Mouse (Mus musculus): ENCODE measurements around the gene Gm10638. TPM values are rescaled to one million over a fixed set of nuclear protein-coding genes. Genes with fewer than 3 reads are reported as not detected.

The Gm10638 gene
- total RNA-seq, 2 experiments from 2014 or later: 4.0 to 4.3 TPM

DNA sequence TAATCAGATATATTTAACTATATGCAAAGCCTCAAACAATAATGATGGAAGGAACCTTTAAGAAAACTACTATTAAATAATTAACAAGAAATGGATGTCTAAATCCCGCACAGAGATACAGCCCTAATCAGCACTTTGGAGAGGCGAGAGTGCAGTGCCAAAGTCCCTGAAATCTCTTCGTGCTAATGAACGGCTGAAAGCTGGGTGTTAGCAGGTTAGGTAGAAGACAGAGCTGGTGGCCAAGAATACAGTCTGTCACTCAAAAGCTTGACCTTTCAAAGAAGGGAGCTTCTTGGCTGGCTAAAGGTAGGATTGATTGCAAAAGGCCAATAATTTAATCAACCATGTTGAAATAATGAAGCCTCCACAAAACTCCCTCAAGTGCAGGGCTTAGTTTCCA lies 11.3 kb upstream of the Gm10638 start:
- DNase-seq (ENCODE audit: extremely low spot score in 1 of 2, low spot score in 2 of 2): no peak
- intact Hi-C loops (cut with DNase I): no loop called here

DNA sequence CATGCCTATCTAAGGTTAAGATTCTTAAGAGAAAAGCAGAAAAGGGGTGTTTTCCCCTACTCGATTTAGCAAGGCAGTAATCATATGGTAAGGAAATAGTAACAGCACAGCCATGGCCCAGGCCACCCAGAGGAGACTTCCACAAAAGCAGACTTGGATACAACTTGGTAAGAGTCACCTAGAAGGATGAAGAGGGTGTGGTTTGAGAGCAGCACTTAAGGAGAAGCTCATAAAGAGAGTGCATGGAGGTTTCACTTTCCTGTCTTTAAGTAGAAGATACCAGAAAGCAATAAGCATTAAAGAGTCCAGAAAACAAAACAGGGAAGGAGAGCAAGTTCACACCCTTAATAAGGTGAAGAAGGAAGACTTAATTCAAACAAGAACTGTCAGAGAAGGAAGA lies 10.5 kb upstream of the Gm10638 start:
- intact Hi-C loops (cut with DNase I): no loop called here
- DNase-seq (ENCODE audit: extremely low spot score in 1 of 2, low spot score in 2 of 2): no peak

DNA sequence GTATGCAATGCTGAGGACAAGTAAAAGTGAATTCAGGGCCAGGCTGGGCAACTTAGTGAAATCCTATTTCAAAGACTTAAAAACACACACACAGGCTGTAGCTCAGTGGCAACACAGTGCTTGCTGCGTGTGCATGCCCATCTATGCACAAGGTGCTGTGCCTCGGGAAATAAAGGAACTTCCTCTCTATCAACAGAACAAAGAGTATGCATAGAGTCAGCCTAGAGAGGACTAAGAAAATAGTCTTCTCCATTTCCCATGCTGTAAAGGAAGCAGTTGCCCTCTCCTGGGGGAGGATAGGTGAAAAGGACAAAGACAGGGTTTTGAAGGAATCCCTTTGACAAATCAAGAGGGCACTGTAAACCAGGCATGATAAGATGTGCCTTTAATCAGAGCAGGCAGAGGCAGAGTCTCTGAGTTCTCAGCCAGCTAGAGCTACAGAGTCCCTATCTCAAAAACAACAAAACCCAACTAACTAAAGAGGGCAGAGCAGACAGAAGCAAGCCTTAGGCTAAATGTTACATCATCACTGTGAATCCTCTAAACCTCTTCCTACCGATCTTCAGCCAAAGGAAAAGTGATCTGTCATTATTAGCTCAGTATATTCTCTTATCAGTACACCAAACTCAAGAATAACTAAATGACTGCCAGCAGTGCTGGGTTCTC lies 9.9 kb upstream of the Gm10638 start:
- DNase-seq (ENCODE audit: extremely low spot score in 1 of 2, low spot score in 2 of 2): no peak
- intact Hi-C loops (cut with DNase I): no loop called here

DNA sequence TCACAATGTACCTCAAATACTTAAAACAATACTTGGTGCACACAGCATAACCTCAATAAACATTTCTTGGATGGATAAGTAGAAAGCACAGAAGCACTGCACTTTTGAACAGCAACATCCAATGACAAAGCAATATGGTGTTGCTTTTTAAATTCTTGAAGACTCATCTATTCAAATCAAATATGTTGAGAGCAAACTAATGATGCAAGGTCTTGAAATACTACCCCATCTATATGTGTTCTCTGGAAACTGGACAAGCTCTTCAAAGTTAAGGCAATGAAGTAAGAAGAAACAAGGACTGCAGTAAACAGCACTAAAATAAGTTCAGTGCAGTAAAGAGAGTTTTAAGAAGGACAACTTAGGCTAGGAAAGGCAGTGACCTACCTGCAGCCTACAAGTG lies 4.6 kb upstream of the Gm10638 start:
- DNase-seq (ENCODE audit: extremely low spot score in 1 of 2, low spot score in 2 of 2): no peak
- intact Hi-C loops (cut with DNase I): loop anchor here (10.0 kb wide), 2 partner anchors 76 to 164 kb away; no protein-coding TSS in a partner anchor

DNA sequence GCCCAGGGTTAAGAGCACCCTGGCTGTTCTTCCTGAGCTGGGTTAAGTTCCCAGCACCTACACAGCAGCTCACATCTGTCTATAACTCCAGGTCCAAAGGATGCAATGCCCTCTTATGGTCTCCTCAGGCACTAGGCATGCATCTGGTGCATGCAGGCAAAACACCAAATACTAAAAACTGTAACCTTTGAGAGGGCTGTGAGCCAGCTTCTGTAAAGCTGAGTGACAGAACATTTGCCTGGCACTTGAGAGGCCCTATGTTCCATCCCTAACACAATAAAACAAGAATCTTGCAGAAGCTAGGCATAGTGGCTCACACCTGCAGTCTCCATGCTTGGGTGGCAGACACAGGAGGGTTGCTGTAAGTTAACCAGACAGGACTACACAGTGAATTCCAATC lies 3.9 kb upstream of the Gm10638 start:
- no peak for DNase-seq (ENCODE audit: extremely low spot score in 1 of 2, low spot score in 2 of 2)
- intact Hi-C loops (cut with DNase I): loop anchor here (10.0 kb wide), 2 partner anchors 77 to 163 kb away; no protein-coding TSS in a partner anchor

DNA sequence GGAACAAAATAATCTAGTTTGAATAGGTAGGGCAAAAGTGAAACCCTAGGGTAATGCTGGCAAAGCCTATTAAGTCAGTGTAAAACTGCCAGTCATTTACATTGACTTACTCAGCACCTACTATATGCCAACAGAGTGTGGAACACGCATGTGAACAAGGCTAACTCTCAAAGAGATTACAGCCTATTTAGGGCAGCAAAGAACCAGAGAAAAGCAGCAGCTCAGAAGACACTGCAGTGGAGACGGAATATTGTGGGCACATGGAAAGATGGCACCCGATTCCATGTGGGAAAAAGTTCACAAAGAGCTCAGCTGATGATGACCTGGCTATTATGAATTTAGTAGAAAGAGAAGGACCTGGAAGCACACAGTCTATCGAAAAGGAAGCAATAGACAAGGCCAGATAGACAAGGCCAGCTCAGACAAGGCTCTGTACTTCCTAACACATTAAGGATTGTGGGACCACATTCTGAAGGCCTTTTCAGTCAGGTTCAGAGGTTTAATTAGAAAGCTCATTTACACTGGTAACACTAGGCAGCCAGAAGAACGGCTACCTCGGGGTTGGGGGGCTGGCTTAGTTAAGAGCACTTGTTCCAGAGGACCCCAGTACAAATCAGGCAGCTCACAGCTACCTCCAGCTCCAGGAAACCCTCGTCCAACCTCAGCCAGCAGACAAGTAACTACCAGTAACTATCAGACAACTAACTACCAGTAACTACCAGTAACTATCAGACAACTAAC lies 2.7 kb upstream of the Gm10638 start:
- no peak for DNase-seq (ENCODE audit: extremely low spot score in 1 of 2, low spot score in 2 of 2)
- intact Hi-C loops (cut with DNase I): loop anchor here (10.0 kb wide), 2 partner anchors 78 to 162 kb away; no protein-coding TSS in a partner anchor

DNA sequence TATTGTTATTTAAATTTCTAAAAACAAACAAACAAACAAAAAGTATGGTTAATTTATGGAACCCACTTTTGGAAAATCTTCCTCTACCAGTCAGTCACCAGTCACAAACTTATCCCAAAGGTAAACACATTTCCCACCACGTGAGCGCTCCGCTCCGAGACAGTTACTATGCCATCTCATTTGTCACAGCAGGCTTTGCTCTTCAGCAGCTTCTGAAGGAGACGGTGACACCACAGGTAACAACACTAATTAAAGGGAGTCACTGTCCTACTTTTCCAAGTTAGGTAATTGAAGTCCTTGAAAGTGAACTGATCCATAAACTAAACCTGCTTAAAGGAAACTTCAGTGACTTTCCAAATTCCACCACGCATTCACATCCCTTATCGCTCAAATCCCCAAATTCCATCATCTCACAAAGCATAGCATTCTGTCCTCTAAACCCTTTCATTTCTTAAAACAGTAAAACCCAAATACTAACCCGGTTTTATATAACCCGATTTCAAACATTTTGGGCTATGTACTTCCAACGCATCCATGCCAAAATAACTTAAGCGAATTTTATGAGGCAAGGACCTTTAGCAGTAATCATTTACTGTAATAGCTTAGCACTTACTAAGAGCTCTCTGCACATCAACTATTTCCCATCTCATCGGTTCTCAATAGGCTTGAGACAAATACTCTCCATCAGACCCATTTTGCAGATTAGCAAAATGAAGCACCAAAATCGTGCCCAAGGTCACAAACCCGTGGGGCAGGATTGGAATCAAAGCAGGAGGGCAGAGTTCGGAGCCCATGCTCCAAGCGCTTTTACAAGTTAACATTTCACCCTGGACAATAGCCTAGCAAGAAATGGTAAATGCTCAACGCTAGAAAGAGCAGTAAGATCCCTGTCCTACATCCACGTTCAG lies 932 bp upstream of the Gm10638 start:
- no peak for DNase-seq (ENCODE audit: extremely low spot score in 1 of 2, low spot score in 2 of 2)
- intact Hi-C loops (cut with DNase I): loop anchor here (10.0 kb wide), 2 partner anchors 80 to 160 kb away; no protein-coding TSS in a partner anchor

- peak; percentile 86 to 96 for DNase-seq (ENCODE audit: extremely low spot score in 1 of 2, low spot score in 2 of 2)
- intact Hi-C loops (cut with DNase I): loop anchor here (10.0 kb wide), 2 partner anchors 81 to 159 kb away; no protein-coding TSS in a partner anchor
Observed at GRCm38 (mm10) chr8:86745935-86746441, 489 bp downstream of the Gm10638 start.

GRCm38 (mm10) chr8:86746511-86746910 lies 1.0 kb downstream of the Gm10638 start:
- intact Hi-C loops (cut with DNase I): loop anchor here (10.0 kb wide), 2 partner anchors 82 to 158 kb away; no protein-coding TSS in a partner anchor
- DNase-seq (ENCODE audit: extremely low spot score in 1 of 2, low spot score in 2 of 2): no peak

DNA sequence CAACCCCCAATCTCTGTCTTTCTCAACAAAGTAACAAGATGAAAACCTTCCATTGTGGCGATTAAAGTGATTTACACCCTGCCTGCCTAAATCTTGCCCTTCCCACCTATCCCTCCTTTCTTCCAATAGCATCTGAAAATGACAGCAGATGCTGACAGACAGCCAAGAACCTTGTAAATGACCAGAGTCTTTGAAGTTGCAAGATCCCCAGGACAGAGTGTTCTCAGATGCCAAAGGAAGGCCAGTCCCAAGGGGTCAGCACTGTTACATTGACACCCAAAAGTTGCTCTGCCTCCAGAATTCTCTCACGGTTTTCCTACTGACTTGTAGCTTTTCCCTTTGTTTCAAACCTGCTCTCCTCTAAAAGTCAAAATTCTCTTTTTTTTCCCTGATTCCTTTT lies 4.3 kb downstream of the Gm10638 start:
- intact Hi-C loops (cut with DNase I): loop anchor here (10.0 kb wide), 2 partner anchors 85 to 155 kb away; no protein-coding TSS in a partner anchor
- no peak for DNase-seq (ENCODE audit: extremely low spot score in 1 of 2, low spot score in 2 of 2)

GRCm38 (mm10) chr8:86756948-86757733 lies 11.6 kb downstream of the Gm10638 start:
- intact Hi-C loops (cut with DNase I): no loop called here
- peak; percentile 24 to 57 for DNase-seq (ENCODE audit: extremely low spot score in 1 of 2, low spot score in 2 of 2)

DNA sequence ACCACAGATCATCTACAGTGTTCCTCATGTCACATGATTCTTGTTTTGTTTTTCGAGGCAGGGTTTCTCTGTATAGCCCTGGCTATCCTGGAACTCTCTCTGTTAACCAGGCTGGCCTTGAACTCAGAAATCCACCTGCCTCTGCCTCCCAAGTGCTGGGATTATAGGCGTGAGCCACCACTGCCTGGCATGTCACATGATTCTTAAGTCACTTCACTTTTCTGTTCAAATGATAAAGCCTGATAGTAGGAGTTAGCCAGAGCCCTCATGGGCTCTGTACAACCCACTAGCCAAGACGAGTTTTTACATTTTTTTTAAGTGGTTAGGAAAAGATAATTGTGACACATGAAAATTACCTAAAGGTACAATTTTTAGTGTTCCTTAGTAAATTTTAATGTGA lies 13.2 kb downstream of the Gm10638 start:
- no peak for DNase-seq (ENCODE audit: extremely low spot score in 1 of 2, low spot score in 2 of 2)
- intact Hi-C loops (cut with DNase I): no loop called here

DNA sequence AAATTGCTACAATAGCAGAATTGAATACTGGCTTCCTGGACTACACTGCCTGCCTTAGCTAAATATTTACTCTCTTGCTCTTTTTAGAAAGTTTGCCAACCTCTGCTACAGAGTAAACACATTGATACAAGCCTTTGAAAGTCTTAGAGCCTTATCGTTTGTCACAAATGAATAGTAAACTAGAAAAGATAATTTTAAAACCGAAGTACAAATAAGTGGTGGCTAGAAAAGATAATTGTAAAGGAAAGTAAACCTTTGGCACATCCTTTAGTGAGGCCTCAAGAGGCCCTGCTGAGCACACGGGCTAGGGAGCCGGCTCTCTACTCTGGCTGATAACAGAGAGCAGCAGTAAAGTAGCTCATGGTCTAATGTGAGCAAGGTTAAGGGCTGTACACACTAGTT lies 13.6 kb downstream of the Gm10638 start:
- intact Hi-C loops (cut with DNase I): no loop called here

DNA sequence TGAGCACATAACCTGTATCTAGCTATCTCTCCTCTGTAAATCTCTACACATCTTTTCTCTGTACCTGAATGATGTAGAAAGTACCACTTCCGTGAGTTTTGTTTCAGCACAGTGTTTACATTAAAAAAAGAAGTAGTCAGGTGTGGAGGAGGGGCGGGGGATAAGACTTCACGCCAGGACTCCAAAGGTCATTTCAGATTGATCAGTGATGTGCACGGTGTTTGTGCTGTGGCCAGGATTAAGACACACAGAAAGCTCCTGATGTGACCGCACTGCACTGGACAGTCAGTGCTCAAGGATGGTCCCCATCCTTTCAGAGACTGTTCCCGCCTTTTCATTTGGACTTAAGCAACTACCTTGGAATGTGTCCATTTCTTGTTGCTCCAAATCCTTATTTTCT lies 15.2 kb downstream of the Gm10638 start:
- no peak for DNase-seq (ENCODE audit: extremely low spot score in 1 of 2, low spot score in 2 of 2)
- intact Hi-C loops (cut with DNase I): no loop called here

More for the DNA sequence above, 13.6 kb downstream of the Gm10638 start:
- no peak for DNase-seq (ENCODE audit: extremely low spot score in 1 of 2, low spot score in 2 of 2)

DNA sequence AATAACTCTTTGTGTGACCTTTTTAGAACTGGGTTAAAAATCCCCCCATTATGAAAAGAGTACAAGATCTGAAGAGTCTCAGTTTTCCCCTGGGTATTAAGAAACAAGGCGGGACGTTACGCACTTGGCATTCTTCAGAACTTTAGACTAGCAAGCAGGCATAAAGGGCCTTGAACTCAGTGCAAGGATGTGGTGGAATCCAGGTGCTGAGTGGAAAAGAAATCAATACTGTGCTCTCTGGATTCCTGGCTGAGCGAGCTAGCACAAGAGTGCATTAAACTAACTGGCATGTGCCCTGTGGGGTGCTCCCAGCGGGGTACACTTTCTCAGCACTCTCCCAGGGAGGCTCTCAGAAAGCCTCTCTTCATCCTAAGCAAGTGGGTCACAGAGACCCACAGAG lies 17.3 kb downstream of the Gm10638 start:
- DNase-seq (ENCODE audit: extremely low spot score in 1 of 2, low spot score in 2 of 2): no peak
- intact Hi-C loops (cut with DNase I): no loop called here

DNA sequence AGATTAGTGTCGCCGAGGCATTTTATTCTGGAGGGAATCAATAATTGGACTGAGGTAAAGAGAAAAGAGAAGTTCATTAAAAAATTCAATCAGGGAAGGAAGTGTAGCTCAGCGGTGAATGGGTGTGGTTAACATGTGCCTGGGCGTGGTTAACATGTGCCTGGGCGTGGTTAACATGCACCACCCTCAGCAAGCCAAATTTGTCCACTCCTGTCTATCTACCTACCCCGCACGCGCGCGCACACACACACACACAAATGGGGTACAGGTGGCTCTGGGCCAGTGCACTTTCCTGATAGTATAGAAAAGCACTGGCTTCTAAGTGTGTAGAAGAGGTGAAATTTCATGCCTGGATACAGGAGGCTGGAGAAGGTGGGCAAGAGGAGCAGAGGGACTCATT lies 19.7 kb downstream of the Gm10638 start:
- intact Hi-C loops (cut with DNase I): no loop called here
- no peak for DNase-seq (ENCODE audit: extremely low spot score in 1 of 2, low spot score in 2 of 2)

- DNase-seq (ENCODE audit: extremely low spot score in 1 of 2, low spot score in 2 of 2): no peak
- intact Hi-C loops (cut with DNase I): no loop called here
Observed at GRCm38 (mm10) chr8:86765669-86766068, 20.2 kb downstream of the Gm10638 start.

- intact Hi-C loops (cut with DNase I): no loop called here
- no peak for DNase-seq (ENCODE audit: extremely low spot score in 1 of 2, low spot score in 2 of 2)
Observed at GRCm38 (mm10) chr8:86766548-86767211, 21.2 kb downstream of the Gm10638 start.
